Mouse (Mus musculus): ENCODE measurements around the gene Mrpl41.

Mrpl41 gene

DNA sequence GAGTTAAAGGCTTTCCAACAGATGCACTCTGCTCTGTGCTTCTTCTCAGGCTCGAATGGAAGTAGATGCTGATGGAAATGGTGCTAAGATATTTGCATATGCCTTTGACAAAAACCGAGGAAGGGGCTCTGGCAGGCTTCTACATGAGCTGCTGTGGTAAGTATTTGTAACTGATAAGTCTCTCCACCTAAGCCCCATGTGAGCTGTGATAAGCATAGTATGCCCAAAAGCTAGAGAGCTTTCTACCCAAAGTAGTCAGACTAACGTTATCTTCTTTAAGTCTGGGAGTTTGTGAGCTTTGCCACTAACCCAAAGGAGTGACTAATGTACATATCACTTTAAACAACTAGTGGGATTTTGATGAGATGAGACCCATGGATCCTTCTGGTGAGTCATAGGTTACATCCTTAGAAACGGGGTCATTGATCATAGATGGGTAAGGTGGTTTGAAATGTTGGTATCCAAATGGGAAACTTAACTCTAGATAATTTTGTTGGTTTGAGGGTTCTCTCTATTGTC is 22.3 kb downstream of the Mrpl41 start:
- TF ChIP-seq GATA4 (IDR thresholded peaks at IDR 0.05; ENCODE audit: insufficient replicate concordance, low read length) = no peak

DNA sequence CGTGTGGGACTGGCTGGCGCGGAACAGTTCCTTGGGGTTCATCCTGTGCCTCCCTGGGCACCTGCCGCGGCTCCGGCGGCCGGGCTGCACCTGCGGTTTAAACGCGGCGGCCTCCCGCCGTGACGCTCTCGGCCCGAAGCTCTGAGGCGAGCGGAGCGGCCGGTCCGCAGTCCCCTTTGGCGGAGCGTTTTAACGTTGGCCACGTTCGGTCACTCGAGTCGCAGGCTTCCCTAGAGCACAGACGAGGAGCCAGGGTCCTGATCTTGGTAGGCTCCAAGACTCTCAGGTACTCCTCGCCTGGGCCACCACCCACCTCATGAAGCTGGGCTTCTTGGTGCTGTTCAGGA is 24.7 kb downstream of the Mrpl41 start:
- TF ChIP-seq GATA4 (IDR thresholded peaks at IDR 0.05; ENCODE audit: insufficient replicate concordance, low read length) = no peak

DNA sequence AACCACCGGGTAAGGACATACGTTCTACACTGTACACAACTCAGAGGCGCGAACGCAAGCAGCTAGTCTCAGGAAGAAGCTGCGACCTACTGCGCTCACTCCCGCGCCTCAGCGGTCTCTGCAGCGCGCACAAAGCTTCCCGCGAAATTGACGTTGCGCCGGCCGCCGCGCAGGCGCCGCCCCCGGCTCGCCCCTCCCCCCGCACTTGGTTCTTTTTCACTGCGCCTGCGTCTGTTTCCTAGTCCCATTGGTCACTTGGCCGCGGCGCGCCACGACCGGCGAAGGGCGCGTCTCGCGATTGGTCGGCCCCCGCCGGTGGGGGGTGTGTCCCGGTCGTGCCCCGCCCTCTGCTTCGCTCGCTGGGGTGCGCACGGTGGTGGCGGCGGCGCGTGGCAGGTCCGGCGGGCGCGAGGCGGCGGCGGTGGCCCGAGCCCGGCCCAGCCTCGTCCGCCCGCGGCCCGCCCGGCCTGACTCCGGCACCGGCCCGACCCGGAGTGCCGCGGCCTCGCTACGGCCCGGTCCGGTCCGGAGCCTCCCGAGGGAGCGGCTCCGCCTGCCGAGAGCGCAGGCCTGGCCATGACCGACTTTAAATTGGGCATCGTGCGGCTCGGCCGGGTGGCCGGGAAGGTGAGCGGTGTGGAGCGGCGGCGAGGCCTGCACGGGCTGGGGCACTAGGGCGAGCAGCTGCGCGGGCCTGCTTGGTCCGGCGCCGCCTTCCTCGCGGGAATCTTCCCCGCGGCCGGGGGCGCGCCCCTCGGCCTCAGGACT is 25.3 kb downstream of the Mrpl41 start, which contains the start of gene Zmynd19:
Gene Zmynd19 (plus strand): TSS at position 372 of the 768 bp plus-strand sequence.
- no peak; the same call in 1 of the 2 replicates for TF ChIP-seq GATA4 (IDR thresholded peaks at IDR 0.05; ENCODE audit: insufficient replicate concordance, low read length)

DNA sequence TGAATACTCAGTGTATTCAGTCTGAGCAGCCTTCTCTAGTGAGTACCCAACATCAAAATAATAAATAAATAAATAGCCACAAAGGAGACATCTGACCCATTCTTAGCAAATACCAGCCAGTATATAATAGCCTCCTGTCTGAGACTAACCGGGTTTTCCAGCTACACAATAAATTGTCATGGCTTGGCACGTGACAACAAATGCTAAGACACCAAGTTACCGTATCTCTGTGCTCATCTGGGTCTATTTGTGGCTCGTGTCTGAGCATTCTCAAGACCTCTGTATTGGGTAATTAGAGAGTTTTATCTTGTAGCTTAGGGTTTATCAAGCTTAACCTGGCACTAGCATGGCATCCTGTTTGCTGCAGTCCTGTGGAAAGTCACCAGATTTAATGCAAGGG is 32.8 kb downstream of the Mrpl41 start:
- TF ChIP-seq GATA4 (IDR thresholded peaks at IDR 0.05; ENCODE audit: insufficient replicate concordance, low read length) = no peak

DNA sequence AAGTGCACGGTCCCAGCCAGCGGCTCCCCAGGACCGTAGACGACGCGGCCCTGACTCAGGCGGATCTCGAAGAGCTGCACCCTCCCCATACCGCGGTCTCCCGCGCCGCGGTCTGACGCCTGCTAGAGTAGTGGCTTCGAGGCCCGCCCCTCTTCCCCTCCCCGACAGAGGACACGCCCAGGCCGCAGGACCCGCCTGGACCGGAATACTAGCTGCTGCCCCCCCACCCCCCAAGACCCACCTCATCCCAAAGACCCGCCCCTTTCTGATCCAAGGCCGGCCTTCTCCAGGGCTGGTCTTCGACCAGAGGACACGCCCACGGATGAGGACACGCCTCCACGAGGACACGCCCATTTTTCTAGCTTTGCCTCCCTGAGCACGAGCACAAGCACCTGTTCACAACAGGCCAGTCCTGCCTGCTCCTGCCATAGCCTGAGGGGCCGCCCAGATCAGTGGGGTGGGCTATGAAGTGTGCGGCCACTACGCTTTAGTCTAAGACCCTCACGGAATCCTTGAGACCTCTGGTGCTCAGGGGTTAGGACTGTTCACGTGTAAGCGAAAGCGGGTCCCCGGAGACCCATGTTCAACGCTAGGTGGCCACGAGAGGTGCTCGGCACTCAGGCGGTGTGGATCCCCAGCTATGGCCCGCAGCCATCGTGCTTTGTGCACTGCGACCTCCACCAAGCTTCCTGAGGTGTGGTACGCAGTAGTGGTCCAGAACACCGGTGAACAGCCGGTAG is 39.7 kb downstream of the Mrpl41 start, which contains the start of gene Arrdc1:
Gene Arrdc1 (minus strand): TSS at position 196 of the 740 bp plus-strand sequence.
- TF ChIP-seq GATA4 (IDR thresholded peaks at IDR 0.05; ENCODE audit: insufficient replicate concordance, low read length) = no peak

DNA sequence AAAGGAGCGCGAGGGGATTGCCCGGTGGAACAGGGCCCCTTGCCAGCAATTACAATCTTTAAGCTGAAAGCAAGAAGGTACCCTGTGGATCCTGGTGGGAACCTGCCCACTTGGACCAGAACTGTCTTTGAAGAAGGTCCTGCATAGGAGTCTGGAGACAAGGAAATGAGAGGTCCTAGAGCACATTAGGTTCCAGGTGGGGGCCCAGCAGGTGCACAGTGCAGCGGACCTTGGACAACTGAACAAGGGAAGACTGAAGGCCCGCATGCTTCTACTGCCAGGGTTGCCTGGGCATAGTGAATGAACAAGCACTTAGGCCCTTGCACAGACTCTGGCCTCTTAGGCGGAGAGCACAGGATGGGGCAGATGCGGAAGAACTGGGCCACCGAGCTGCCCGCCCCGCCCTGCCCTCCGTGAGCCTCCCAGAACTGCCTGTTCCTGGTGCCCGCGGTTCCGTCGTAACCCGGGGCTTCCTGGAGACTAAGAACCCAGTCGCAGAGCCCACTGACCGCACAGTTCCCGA is 40.4 kb downstream of the Mrpl41 start:
- TF ChIP-seq GATA4 (IDR thresholded peaks at IDR 0.05; ENCODE audit: insufficient replicate concordance, low read length) = no peak

DNA sequence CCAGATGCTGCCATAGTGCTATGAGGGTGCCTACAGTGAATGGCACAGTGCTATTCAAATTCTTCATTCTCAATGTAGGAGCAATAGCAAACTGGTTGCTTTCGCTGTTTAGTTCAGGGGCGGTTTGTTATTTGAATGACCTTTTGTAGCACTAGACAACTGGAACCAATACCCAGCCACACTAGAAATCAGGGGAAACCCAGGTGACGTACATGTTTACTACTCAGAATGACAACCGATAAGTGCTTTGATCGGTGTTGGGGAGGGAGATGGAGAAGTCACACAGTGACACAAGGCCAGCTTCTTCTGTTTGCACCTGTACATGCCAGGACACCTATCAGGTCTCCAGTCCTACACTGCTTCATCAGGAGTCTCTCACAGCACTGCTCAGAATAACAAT is 45.3 kb downstream of the Mrpl41 start:
- no peak for TF ChIP-seq GATA4 (IDR thresholded peaks at IDR 0.05; ENCODE audit: insufficient replicate concordance, low read length)

DNA sequence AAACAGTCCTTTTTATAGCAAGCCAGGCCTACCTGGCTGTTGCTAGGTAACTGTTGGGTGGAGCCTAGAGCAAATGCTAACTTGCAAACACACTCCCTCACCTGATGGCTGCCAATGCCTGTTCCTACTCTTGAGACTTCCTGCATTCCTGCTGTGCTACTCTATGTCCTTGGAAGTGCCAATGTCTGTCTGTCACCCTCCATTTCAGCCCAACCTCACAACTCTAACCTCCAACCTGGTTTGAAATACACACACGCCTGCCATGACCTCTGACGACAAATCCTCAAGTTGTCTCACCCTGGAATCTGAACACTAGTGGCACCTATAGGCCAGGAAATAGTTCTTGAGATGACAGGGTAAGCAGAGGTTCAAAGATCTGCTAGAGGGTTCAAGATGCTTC is 45.8 kb downstream of the Mrpl41 start:
- no peak for TF ChIP-seq GATA4 (IDR thresholded peaks at IDR 0.05; ENCODE audit: insufficient replicate concordance, low read length)

DNA sequence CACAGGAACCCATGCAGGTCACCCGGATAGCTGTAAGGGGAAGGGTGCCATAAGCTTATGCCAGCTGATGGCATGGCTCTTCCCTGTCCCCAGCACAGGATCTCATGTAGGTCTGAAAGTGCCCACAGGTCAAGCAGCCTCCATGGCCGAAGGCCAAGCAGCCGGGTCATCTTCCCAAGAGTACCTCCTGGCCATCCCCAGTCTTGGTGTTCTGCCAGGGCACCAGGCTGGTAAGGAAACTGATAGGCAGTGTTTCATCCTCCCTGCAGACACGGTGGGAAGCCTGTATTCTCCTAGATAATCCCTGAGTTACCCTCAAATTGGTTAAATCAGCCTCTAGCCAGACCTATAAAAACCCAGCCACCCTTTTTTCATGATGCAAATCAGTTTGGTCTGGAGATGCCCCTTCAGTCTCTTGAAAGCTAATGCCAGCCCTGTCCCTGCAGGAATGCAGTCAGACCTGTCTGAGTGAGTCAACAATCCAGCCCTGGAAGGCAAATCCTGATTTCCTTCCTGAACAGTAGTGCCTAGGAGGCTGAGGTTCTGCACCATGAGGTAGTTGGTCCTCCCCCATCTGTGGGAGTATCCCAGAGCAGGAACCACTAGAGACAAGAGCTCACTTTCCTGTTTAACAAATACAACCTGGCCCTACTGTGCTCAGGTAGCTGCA is 47.0 kb downstream of the Mrpl41 start:
- no peak for TF ChIP-seq GATA4 (IDR thresholded peaks at IDR 0.05; ENCODE audit: insufficient replicate concordance, low read length)

DNA sequence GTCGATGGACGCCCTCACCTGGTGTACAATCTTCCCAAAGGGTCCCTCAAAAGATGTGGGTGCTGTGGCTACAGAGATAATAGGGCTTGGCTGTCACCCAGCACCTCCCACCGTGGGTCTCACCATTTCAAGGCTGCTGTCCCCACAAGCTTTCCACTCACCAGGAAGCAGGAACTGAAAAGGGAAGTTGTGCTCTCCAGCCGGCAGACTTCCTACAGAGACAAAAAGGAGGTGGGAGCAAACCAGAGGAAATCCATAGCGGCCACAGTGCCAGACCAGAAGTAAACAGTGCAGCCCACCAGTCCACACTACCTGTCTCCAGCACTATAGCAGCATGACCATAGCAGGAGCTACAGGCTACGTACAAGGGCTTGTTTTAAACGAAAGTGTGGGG is 47.9 kb downstream of the Mrpl41 start:
- TF ChIP-seq GATA4 (IDR thresholded peaks at IDR 0.05; ENCODE audit: insufficient replicate concordance, low read length) = no peak

DNA sequence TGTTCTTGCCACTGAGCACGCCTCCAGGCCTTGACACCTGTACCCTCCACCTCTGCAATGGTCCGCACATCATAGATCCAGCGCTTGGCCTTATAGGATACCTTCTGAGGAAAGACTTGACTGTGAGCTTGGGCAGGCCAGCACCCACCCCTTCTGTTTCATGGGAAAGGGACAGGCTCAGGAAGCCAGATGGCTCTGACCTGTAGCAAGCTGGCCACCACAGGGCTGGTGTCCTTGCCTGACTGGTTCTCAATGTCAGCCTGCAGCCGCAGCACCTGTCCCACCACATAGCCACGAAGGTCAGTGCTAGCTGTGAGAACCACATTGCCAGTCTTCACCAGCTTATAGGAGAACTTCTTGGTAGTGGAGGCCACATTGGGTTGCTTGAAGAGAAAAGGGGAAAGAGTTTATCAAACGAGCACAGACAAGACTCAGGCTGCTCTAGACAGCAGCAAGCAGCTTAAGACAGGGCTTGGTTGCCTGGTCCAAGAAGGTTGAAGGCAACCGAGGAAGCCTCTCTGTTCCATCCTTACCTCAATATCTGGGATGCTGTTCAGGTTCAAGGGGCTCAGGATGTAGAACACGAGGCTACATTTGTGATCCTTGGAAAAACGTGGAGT is 48.4 kb downstream of the Mrpl41 start:
- TF ChIP-seq GATA4 (IDR thresholded peaks at IDR 0.05; ENCODE audit: insufficient replicate concordance, low read length) = no peak

DNA sequence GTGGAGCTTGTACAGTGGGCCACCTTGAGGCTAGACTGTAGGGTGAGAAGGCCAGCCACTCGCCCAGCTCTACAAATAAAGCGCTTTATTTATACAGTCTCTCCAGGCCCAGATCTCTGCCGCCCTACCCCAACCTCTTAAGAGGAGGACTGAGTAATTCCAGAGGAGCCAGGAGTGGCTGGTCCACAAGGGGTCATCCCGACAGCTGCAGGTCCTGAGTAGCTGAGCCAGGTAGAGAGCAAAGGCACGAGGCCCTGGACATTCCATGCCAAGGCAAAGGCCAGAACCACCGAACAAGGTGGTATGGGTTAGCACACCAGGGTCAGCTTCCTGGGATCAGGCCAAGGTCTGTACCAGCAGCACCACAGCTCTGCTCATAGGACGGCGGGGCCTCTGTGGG is 49.6 kb downstream of the Mrpl41 start:
- TF ChIP-seq GATA4 (IDR thresholded peaks at IDR 0.05; ENCODE audit: insufficient replicate concordance, low read length) = no peak
